Mouse (Mus musculus): Measurements from ENCODE around the gene Yipf4. TPM values are rescaled to one million over a fixed set of nuclear protein-coding genes. Genes with fewer than 3 reads are reported as not detected.

The Yipf4 gene
- total and polyA plus RNA-seq, 3 experiments, result 28.9 to 77.7 (median 41.6) TPM

DNA sequence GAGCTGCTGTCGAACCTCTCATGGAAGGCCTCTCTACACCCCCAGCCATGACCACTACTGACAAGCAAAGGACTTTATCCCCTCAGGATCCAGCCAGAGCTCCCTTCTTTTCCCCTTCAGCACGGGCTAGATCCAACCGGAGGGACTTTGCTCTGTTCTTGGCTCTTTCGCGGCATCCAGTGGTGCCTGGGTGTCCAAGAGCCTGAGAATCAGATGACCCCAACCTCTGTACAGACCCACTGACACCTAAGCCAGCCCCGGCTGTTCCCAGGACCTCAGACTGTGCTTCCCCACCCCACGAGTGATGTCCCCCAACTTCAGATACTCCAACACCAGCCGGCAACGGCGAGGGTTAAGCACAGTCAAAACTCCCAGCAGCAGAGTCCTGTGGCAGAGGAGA is 39.5 kb upstream of the Yipf4 start:
- no peaks in the 10 kb centered on the region for H3K9me3 ChIP-seq (replicated peaks; ENCODE audit: low read length)
- no peak overlapping the region for H3K4me3 ChIP-seq (replicated peaks in 1 of 3; ENCODE audit: low read depth in 2 of 3, low read length in 2 of 3, poor library complexity in 1 of 3)
- no peaks in the 10 kb centered on the region for H3K79me2 ChIP-seq (replicated peaks; ENCODE audit: control insufficient read depth, extremely low read depth, insufficient read depth, poor library complexity, severe bottlenecking)
- peaks cover 2 to 73% of the 10 kb centered on the region in 2 experiments for H3K36me3 ChIP-seq (replicated peaks in 1 of 2; ENCODE audit: control insufficient read depth in 1 of 2, insufficient read depth in 1 of 2, low read length in 1 of 2)
- H3K27me3 ChIP-seq (replicated peaks), result no peaks in the 10 kb centered on the region
- dilution Hi-C loops (cut with MboI; ENCODE audit: extremely low pct_ligation_motif_present, extremely low pct_unique_long_range_greater_than_20kb, low sequenced_read_pairs) (no loop called here), in situ Hi-C loops (cut with MboI; ENCODE audit: low pct_ligation_motif_present, low pct_unique_long_range_greater_than_20kb, low sequenced_read_pairs) (no loop called here)
- DNase-seq (ENCODE audit: extremely low read depth), result no peak
- H3K9ac ChIP-seq (ENCODE audit: insufficient read depth, low read depth), result no peak overlapping the region
- peaks cover 3 to 8% of the 10 kb centered on the region in 2 experiments; a peak in 2 of 4 replicates for H3K4me1 ChIP-seq (ENCODE audit: control insufficient read depth in 1 of 2, insufficient read depth in 2 of 2)
- no peak overlapping the region for H3K4me2 ChIP-seq (ENCODE audit: insufficient read depth, low read depth, poor library complexity, severe bottlenecking)
- no peak overlapping the region for H3K27ac ChIP-seq (ENCODE audit: insufficient read depth, low read depth)
- TF ChIP-seq MYC (IDR thresholded peaks at IDR 0.05; ENCODE audit: low read depth, low read length) (no peak), JUN (IDR thresholded peaks at IDR 0.05; ENCODE audit: insufficient read depth, low read depth, low read length) (no peak), USF2 (conservative IDR thresholded peaks at IDR 0.05; ENCODE audit: low read depth, low read length) (no peak), CTCF (conservative IDR thresholded peaks at IDR 0.05 in 1 of 2, IDR thresholded peaks at IDR 0.05 in 1 of 2; ENCODE audit: low read depth in 2 of 2, low read length in 2 of 2) (no peak), CHD2 (IDR thresholded peaks at IDR 0.05; ENCODE audit: low read length) (no peak), TBP (conservative IDR thresholded peaks at IDR 0.05; ENCODE audit: low read depth, low read length) (no peak), ETS1 (conservative IDR thresholded peaks at IDR 0.05; ENCODE audit: low read depth, low read length) (no peak), NELFE (IDR thresholded peaks at IDR 0.05; ENCODE audit: low read depth, low read length) (no peak)

DNA sequence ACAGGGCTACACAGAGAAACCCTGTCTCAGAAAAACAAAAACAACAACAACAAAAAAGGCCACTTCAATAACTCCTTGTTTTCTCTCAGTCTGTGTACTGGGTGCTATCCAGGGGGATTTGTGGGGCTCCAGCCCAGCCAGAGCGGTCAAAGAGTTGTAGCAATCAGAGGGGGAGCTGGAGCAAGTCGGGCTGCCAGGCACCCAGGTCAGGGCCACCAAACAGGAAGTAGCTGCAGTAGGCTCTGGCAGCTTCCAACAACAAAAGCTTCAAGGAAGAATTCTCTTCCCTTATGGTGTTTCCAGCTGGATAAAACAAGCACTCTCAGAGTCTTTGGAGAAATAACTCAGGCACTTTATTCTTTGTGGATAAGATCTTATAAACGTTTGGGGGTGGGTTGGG is 35.4 kb upstream of the Yipf4 start:
- Histone ChIP-seq H3K27ac (ENCODE audit: insufficient read depth, low read depth) (no peak overlapping the region), H3K9ac (ENCODE audit: insufficient read depth, low read depth) (no peak overlapping the region), H3K36me3 (replicated peaks in 1 of 2; ENCODE audit: control insufficient read depth in 1 of 2, insufficient read depth in 1 of 2, low read length in 1 of 2) (peaks cover 0 to 42% of the 10 kb centered on the region in 2 experiments), H3K27me3 (replicated peaks) (no peaks in the 10 kb centered on the region), H3K4me1 (ENCODE audit: control insufficient read depth in 1 of 2, insufficient read depth in 2 of 2) (peaks cover 0 to 25% of the 10 kb centered on the region in 2 experiments; a peak in 2 of 4 replicates), H3K4me2 (ENCODE audit: insufficient read depth, low read depth, poor library complexity, severe bottlenecking) (no peak overlapping the region), H3K9me3 (replicated peaks; ENCODE audit: low read length) (peaks cover 2% of the 10 kb centered on the region), H3K4me3 (replicated peaks in 1 of 3; ENCODE audit: low read depth in 2 of 3, low read length in 2 of 3, poor library complexity in 1 of 3) (no peak overlapping the region), H3K79me2 (replicated peaks; ENCODE audit: control insufficient read depth, extremely low read depth, insufficient read depth, poor library complexity, severe bottlenecking) (no peaks in the 10 kb centered on the region)
- DNase-seq (ENCODE audit: extremely low read depth), result no peak
- in situ Hi-C loops (cut with MboI; ENCODE audit: low pct_ligation_motif_present, low pct_unique_long_range_greater_than_20kb, low sequenced_read_pairs), result no loop called here
- TF ChIP-seq IRF4 (IDR thresholded peaks at IDR 0.05; ENCODE audit: low read depth, low read length) (no peak), BHLHE40 (IDR thresholded peaks at IDR 0.05; ENCODE audit: low read depth, low read length) (no peak), RAD21 (IDR thresholded peaks at IDR 0.05; ENCODE audit: low read depth, low read length) (no peak), MXI1 (IDR thresholded peaks at IDR 0.05; ENCODE audit: low read depth, low read length) (no peak), NELFE (IDR thresholded peaks at IDR 0.05; ENCODE audit: low read depth, low read length) (no peak), TBP (conservative IDR thresholded peaks at IDR 0.05; ENCODE audit: low read depth, low read length) (no peak), ELF1 (IDR thresholded peaks at IDR 0.05; ENCODE audit: low read depth, low read length) (no peak), SIN3A (IDR thresholded peaks at IDR 0.05; ENCODE audit: low read length) (no peak), JUND (conservative IDR thresholded peaks at IDR 0.05; ENCODE audit: low read depth, low read length) (no peak), TCF12 (IDR thresholded peaks at IDR 0.05; ENCODE audit: low read depth, low read length) (no peak)
- dilution Hi-C loops (cut with MboI; ENCODE audit: extremely low pct_ligation_motif_present, extremely low pct_unique_long_range_greater_than_20kb, low sequenced_read_pairs), result no loop called here
